Mouse (Mus musculus) cerebellum, adult 9-10 months (tissue): ENCODE results near the gene Gabrr2.

Experiments
- DNase-seq: peaks from one replicate; pipeline ENCODE4 v3.0.0; 2022

Gene Gabrr2

GRCm38 (mm10) chr4:33062981-33063380 is at the start of gene Gabrr2:
Gene Gabrr2, plus strand, starts transcription at chr4:33062999.
- DNase-seq, result no peak

- DNase-seq, result peak; percentile 93
Observed at GRCm38 (mm10) chr4:33018361-33018999, 44.3 kb upstream of the Gabrr2 start.

- DNase-seq, result no peak
Observed at GRCm38 (mm10) chr4:33024420-33024819, 38.4 kb upstream of the Gabrr2 start.

GRCm38 (mm10) chr4:33029104-33029503 is 33.7 kb upstream of the Gabrr2 start:
- DNase-seq, result no peak

DNA sequence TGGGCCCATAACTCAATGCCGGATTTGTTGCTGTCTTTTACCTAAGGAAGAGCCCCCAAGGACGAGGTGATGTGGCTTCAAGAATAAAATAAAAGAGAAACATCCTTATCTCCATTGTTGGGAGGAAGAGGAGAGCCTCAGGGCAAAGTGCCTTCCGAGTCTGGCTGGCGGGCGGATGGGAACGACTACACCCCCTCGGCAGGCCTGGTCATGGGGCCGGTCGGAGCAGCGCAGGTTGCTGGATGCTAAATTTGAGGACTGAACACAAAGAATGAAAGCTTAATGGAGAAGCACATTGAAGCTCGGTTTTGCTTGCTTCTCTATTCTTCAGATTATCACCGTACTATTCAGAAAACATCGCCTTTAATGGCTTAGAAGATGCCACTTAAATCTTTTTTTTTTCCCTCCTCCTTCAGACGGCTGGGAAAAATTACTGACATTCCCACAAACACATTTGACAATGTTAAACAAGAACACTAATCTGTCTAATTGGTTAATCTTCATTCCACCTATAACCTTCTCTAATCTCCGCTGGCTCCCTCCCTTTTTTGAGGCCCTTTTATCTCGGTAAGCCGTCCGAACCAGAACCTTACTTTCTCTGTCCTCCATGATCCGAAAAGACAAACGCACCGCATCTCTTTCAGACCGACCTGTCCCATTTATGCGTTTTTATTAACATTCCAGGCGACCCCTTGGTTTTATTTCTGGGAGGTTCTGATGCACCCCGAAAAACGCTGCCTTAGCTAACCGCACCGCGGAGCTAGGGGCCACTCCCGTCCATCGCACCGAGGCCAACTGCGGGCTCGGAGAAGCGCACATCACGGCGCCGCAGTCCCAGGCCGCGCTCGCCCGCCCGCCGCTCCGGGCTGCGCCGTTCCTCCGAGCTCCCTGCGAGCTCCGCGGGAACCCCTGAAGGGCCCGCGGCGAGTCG is 32.3 kb upstream of the Gabrr2 start:
- DNase-seq, result peak; percentile 59

DNA sequence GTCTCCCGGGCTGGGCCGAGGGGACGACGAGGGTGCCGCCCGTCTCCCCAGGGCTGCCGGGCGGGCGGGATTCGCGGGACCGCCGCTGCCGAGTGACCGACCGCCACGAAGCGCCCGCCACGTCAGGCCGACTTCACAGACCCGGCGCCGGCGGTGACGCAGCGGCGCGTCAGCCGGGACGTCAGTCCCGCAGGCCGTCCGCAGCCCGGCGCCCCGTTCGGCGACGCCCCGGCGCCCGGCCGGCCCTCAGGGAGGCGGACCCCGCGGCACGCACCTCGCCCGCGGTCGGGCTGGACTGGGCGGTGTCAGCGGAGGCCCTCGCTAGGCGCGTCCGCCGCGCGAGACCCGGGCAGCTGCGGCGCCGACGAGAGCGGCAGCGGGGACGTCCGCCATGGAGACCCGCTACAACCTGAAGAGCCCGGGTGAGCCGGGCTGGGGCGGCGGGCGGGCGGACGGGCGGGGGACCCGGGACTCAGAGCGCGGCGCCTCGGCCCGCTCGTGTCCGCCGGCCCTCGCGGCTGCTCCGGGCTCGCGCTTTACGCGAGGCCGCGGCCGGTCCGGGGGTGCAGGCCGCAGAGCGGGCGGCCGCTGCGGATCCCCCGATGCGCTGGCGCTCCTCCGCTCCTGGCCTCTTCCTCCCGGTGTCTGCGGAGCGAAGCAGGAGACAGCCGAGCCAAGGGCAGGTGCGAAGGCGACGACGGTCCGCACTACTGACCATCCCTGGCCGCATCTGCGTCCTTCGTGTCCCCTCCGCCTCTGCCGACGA is 31.4 kb upstream of the Gabrr2 start, which contains the start of gene Ube2j1:
Gene Ube2j1 (plus strand): TSS at position 222 of the 766 bp plus-strand sequence.
- peak; percentile 87 for DNase-seq

DNA sequence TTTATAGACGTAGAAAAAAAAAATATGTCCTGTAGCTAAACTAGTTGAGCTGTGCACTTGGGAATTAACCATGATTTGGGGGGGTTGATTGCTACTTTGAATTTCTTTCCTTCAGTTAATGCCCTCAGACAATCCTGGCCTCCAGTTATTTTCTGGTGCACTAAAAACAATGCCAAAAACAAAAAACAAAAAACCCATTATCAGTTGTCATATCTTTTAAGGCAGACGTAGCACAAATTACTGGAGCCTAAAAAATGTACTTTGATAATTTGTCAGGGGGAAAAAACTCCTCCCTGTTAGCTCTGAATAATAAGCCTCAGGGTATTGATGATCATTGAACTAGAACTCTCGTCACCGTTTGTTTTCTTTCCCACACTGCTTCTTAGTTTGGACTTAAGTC is 30.8 kb upstream of the Gabrr2 start:
- peak; percentile 36 for DNase-seq

DNA sequence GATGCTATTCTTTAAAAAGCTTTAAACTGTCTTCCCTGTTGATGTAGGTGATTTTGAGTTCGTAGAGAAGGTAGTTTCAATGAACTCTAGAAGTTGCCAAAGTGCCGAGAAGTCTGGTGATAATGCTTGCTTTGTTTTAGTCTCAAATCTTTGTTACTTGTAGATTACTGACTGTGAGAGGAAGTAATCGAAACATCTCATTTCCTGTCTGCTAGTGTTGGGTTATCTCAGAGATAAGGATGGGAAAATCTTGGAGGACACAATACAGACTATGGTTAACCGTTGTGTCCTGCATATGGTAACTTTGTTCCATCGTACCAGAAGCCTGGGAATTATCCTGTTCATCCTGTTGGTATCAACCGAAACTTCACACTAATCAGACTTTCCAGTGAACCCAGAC is 29.3 kb upstream of the Gabrr2 start:
- no peak for DNase-seq

- no peak for DNase-seq
Observed at GRCm38 (mm10) chr4:33039826-33040225, 23.0 kb upstream of the Gabrr2 start.

- no peak for DNase-seq
Observed at GRCm38 (mm10) chr4:33049601-33050000, 13.2 kb upstream of the Gabrr2 start.

DNA sequence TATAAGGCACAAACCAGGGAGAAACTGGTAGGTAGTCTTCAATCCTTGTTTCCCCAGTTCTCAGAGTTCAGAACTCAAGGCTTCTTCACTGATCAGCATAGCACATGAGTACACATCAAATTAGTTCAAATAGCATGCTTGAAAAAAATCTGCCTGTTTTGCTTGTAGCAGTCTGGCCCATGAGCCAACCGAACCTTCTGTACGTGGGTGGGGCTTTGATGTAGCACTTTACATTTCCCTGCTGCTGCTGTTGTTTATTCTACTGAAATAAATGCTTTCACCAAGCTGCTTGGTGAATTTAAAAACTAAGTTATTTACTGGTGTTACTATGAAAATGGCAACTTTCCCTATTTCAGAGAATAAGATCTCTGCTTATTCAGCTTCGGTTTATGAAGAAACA is 10.7 kb upstream of the Gabrr2 start:
- no peak for DNase-seq

- no peak for DNase-seq
Observed at GRCm38 (mm10) chr4:33052650-33053049, 10.1 kb upstream of the Gabrr2 start.

DNA sequence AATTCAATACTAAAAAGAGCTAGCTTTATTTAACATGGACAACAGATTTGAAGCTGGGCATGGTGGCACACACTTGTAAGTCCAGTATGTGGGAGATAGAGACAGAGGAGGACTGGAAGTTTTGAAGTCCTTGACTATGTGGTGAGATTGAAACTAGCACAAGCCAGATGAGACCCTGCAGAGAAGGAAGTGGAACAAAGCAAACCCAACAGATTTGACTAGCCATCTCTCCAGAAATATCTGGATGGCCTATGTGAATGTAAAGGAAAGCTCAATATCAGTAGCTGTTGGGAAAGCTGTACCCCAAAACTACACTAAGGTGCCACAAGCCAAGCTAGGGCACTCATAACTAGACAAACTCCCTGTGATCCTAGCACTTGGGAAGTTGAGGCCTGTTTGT is 8.4 kb upstream of the Gabrr2 start:
- no peak for DNase-seq

DNA sequence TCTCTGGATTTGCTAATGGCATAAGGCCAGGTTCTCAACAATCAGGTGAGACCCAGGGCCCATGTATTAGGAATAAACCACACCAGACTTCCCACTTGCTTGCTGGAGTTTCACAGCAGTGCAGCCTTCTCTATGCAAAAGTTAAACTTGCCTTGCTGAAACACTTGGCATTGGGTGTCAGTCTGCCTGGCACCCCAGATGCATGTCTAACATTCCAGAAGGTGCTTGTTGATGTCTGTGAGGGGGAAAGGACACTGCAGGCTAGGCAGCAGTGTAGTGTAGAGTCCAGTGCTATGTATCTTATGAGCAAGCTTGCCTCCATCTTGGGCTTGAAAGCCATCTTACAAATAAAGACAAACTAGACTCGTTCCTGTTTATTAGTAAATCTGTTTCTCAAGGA is 6.5 kb upstream of the Gabrr2 start:
- DNase-seq, result no peak

GRCm38 (mm10) chr4:33057890-33058687 is 4.7 kb upstream of the Gabrr2 start:
- DNase-seq, result no peak

DNA sequence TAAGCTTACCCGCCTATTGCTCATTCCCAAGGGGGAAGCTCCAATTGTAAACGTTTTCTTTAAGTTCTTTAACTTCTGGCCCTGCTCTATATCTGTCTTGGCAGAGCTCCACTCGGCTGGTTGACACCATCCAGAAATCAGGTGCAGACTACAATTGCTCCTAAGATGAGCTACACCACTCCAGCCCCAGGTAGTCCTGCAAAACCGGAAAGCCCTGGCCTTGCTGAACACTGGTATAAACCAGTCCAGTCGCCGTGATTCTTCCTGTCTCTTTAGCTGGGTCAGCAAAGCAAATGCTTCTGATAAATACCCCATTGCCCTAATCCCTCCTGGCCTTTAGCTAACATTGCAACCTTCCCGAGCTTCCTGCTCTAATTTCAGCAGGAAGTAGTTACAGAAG is 1.6 kb upstream of the Gabrr2 start:
- DNase-seq, result no peak

GRCm38 (mm10) chr4:33064986-33065385 is 2.2 kb downstream of the Gabrr2 start:
- no peak for DNase-seq

DNA sequence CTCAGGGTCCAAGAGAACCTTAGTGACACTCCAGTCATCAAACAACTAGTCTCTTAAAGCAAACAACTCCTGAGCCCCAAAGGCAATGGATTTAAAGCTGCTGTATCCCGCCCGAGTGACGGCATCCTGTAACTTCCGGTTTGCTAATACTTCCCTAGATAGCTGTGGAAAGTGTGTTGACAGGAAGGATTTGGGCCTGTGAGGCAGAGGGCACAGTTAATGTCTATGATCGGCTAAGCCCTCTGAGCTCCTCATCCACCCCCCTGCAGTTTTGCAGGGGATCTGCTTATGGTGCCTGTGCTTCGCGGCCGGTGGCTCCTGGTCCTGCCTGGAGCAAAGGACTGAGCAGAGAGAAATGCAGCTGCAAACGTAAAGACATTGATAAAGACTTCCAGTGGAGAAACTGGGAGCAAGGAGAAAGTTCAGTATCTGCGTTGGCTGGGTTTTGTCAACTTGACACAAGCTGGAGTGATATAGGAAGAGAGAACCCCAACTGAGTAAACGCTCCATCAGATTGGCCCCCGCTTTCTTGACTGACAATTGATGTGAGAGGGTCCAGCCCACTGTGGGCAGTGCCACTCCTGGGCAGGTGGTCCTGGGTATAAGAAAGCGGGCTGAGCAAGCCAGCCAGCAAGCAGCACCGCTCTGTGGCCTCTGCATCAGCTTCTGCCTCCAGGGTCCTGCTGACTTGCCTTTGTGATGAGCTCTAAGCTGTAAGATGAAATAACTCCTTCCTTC is 3.6 kb downstream of the Gabrr2 start:
- DNase-seq, result no peak

DNA sequence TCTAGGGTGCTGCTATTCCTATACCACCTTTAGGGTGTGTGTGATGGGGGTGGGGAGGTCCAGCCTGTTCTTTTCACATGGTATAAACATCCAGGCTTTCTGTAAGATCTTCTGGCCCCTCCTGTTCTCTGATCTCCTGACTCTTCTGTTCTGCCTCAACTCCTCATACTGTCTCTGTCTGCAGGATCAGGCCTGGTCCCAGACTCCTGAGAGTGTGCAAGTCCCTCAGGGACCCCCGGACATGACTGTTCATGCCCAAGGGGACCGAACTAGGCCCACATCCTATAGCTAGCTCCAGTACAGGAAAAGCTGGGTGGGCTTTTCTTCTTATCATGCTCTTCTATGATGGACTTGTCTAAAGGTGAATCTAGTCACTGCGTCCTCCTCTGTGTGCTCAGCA is 4.5 kb downstream of the Gabrr2 start:
- DNase-seq, result no peak

DNA sequence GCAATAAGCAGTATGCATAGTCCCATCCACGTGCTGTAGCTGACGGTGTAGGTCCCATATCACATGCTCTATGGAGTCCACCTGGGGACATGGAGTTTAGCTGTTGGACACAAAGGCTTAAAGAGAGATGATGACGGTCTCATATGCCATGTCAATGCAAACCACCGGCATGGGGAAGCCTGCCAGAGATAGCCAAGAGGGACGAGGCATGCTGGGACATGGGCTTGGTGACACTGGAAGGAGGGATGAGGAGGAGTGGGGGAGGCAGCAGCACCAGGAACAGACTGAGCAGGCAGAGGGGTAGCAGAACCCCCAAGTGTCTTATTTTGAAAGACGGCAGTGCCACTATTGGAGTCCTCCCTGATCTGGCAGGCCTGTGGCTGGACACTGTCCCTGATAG is 5.0 kb downstream of the Gabrr2 start:
- DNase-seq, result peak; percentile 55

- peak; percentile 98 for DNase-seq
Observed at GRCm38 (mm10) chr4:33068894-33069293, 6.1 kb downstream of the Gabrr2 start.

DNA sequence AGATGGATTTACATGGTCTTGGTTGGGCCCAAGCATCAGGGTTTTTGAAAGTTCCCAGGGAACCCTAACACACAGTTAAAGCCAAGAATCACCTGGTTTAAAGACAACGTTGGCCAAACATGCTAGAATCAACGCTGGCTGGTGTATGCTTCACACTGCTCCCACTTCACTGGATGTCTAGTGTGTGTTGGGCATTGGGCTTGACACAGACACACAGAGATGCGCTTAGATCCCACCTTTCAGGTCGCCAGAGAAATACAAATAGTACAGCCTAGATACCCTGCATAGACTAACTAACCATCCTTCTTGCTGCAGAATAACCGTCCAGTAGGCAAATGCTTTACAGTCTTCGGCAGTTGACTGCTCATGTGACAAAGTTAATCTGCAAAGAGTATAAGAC is 7.5 kb downstream of the Gabrr2 start:
- no peak for DNase-seq
